Mouse (Mus musculus): ENCODE measurements around the gene Thada.

GRCm38 (mm10) chr17:84351912-84352789, 113.9 kb downstream of the Thada start:
- TF ChIP-seq EP300 (IDR thresholded peaks at IDR 0.05; ENCODE audit: insufficient read depth, low read depth, low read length): no peak
- TF ChIP-seq CTCF (IDR thresholded peaks at IDR 0.05): no peak
- TF ChIP-seq POLR2A (IDR thresholded peaks at IDR 0.05; ENCODE audit: insufficient read depth, low read depth, low read length): no peak

Data from heart, adult 2 months (tissue).